Mouse (Mus musculus): ENCODE measurements around the gene Cap1.

DNA sequence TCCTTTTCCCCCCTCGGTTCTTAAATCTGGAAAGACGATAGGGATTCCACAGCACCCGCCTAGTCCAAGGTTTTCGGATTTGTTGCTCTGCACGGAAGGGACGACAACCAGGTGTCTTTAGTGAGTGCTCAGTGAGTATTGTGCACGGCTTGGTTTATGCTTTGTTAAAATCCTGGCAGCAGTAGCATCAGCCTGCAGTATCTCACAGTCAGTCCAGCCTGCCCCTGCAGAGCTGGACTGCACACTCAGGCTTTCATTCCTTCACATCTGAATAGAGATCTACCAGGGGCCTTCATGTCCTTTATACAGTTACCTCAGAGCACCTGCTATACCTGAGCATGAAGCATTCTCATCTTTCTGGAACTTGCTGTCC is 49.5 kb downstream of the Cap1 start:
- TF ChIP-seq ZC3H11A (IDR thresholded peaks at IDR 0.05; ENCODE audit: borderline replicate concordance, low read depth, low read length) (no peak), CHD2 (IDR thresholded peaks at IDR 0.05; ENCODE audit: low read depth, low read length) (no peak)
